Mouse (Mus musculus) G1E (cell line): ENCODE data around the gene Pparg.

Source experiments
- CTCF ChIP-seq: IDR thresholded peaks from 2 replicates; pipeline ENCODE4 v1.5.1; 2012; ENCODE audit warnings: low read depth, low read length, inconsistent platforms, mixed read lengths
- GATA2 ChIP-seq: IDR thresholded peaks from 2 replicates; pipeline ENCODE4 v1.6.1; 2012; ENCODE audit warnings: low read depth, low read length, inconsistent platforms, borderline replicate concordance
- POLR2AphosphoS5 ChIP-seq: IDR thresholded peaks from 2 replicates; pipeline ENCODE4 v1.6.1; 2012; ENCODE audit warnings: low read depth, low read length, inconsistent platforms; ENCODE audit not compliant: insufficient replicate concordance
- TAL1 ChIP-seq: conservative IDR thresholded peaks from 2 replicates; pipeline ENCODE4 v1.6.1; 2012; ENCODE audit warnings: low read depth, low read length, inconsistent platforms, mixed read lengths

DNA sequence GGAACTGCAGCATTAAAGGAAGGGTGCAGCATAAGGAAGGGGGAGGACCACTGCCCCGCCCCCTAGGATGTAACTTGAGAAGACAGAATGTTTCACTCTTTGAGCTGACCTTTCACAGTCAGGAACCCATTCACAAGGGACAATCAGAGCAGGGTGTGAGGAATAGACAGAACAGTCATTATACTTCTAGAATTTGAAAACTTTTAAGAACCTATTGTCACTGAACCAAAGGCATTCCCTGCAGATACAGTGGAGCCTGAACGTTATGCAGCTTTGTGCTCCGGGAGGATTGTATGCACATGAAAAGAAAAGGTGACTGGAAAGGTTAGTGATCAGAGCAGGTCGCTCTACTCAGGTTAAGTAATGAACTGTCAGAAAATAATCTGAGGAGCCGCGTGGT is 25.2 kb upstream of the Pparg start:
- TF ChIP-seq CTCF = no peak
- TF ChIP-seq TAL1 = no peak
- TF ChIP-seq GATA2 = no peak
- TF ChIP-seq POLR2AphosphoS5 = no peak
